Mouse (Mus musculus): Measurements from ENCODE around the gene Por. TPM values are rescaled to one million over a fixed set of nuclear protein-coding genes. Genes with fewer than 3 reads are reported as not detected.
A peak's percentile ranks its signal among the peaks of the same experiment; 100 is the strongest.

The Por gene
- 140 and 145 TPM in 2 replicates for polyA plus RNA-seq (2012; rRNA removed)

DNA sequence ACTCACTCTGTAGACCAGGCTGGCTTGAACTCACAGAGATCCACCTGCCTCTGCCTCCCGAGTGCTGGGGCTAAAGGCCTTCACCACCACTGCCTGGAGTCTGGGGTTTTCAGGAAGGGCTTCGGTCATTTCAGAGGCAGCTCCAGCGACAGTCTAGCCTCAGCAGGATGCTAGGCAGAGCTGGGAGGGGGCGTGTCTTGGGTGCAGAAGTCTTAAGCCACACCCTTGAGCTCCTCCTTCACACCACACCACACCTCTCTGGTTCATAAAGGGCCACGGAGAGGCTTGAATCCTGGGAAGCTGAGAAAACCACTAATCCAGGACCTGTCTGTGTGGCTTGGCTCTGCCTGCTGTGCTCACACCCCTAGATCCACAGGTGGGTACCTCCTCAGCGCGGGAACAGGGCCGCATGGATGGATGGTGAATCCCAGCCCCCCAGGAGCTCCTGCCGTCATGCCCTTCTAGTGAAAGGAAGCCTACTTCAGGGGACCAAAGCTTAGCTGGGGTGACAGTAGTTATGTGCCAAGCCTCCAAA is at the start of gene Por:
TSS of gene Por (plus strand) at position 293 of the 535 bp plus-strand sequence.
- no peak for DNase-seq (ENCODE audit: low spot score)

DNA sequence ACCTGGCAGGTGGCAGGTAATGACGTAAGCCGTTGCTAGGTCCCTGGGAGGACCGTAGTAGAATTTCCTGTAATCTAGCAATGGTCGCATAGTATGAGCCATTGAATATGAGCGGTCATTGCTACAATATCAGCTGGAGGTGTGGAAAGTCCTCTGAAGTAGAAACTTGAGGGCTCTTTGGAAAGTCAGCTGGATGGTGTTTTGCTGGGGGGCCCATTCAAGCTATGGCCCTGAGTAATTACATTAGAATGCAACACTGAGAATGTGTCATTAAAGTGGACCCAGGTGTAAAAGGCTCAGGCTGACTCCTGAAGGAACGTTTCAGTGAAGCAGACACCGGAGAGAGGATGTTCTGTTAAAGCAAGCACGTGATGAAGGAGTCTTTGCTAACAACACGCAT is 49.3 kb upstream of the Por start:
- no peak for DNase-seq (ENCODE audit: low spot score)

DNA sequence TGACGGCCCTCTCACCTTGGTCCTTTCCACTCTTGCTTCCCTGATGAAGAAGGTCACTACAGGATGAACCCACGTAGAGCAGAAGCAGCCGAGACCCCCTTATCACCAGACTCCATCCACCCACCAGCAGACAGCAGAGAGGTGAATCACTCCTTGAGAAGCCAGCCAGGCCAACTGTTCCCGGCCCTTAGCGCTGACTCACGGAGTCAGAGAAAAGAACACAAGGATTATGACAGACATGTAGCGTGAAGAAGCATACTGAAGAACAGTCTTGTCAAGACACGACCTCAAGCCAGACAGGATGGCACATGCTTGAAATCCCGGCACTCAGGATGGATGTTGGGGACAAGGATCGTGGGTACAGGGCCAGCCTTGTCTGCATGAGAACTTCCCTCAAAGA is 48.1 kb upstream of the Por start:
- DNase-seq (ENCODE audit: low spot score), result no peak

DNA sequence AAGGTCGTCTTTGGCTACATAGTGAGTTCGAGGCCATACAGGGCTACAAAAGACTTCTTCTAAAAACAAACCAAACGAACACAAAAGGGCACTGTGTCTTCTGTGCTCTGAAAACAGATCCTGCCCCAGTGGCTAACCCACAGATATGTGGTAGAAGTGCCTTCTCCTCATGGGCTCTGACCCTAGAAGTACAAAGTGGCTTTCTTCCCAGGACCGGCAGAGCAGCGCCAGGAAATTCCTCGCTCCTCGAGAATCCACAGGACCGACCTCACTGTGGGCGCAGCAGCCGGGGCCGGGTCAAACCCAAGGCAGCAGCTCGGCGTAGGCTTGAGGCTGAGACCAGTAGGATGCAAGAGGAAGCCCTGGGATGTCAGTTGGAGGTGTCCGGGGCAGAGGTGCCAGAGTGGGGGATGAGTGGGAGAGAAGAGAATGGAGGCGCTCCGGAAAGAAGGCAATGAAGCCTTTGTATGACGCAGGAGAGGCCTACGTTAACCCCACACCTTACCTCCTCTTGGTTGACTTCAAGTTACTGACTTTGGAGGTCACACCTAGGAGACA is 46.7 kb upstream of the Por start:
- DNase-seq (ENCODE audit: low spot score), result no peak

DNA sequence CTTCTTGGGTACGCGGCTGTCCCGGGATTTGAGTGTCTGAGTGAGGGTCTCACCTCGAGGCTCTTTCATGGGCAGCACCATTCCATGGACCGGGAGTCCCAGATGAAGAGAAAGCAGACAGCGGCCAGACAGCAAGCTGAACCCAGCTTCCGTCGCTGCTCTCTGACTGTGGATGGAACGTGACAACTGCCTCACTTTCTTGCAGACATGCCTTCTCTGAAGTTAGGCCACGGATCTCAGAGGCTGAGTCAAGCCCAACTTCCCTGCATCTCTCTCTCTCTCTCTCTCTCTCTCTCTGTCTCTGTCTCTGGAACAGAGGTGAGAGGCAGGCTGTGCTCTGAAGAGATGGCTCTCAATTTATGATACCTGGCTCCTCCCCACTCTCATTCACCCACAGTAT is 40.9 kb upstream of the Por start:
- DNase-seq (ENCODE audit: low spot score), result no peak

DNA sequence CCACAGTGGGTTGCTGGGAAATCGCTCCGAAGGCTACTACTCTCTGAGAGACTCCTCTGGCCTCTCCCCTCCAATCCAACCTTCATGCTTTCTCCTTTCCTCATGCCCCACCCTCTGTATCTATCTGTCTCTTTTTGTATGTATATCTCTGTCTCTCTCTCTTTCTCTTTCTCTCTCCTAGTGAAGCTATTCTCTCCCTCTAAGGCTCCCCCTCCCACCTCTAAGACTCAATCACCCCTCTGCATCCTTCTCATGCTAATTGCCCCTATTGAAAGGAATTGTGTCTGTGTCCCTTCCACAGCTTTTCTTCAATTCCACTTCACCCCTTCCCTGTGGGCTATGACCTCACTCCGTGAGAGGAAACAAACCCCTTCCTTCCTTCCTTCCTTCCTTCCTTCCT is 40.4 kb upstream of the Por start:
- no peak for DNase-seq (ENCODE audit: low spot score)

DNA sequence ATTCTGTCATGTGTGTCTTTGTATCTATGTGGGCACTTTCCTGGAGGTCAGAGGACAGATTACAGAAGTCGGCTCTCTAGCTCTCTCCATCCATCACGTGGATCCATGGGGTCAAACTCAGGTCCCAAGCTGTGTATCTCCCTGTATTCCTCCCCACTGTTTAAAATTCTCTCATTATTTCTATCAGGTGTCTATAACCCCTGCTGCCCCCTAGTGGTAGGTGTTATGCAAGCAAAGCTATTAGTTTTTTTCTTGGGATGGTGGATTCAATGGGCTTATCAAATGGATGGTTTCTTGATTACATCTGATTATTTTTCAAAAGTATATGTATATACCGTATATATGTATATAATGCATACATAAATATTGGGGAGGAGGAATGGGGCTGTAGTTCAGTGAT is 39.2 kb upstream of the Por start:
- no peak for DNase-seq (ENCODE audit: low spot score)

DNA sequence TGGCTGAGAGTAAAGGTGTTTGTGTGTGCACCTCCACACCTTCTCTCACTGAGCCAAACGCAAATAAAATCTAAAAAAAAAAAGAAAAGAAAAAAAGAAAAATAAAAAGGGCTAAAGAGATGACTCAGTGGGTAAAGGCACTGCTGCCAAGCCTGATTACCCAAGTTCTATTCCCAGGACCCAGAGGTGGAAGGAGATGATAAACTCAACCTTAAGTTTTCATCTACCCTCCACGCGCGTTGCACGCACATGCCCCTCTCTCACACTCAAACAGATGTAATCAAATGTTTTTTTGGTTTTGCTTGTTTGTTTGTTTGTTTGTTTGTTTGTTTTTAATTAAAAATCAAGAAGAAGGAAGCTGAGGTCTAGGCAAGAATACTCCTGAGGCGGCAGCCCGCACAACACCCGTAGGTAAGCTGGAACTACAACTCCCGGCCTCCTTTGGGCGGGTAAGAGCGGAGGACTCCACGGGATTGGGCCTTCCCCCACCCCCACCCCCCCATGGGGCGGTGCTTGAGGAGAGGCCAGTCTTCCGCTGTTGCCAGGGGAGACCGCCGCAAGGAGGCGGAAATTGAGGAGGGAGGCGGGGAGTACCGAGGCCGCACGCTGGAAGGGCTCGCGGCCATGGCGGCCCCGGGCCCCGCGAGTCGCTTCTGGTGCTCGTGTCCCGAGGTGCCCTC is 37.6 kb upstream of the Por start, which contains the start of gene Rhbdd2:
TSS of gene Rhbdd2 (plus strand) at position 502 of the 680 bp plus-strand sequence.
- DNase-seq (ENCODE audit: low spot score), result peak; percentile 89

DNA sequence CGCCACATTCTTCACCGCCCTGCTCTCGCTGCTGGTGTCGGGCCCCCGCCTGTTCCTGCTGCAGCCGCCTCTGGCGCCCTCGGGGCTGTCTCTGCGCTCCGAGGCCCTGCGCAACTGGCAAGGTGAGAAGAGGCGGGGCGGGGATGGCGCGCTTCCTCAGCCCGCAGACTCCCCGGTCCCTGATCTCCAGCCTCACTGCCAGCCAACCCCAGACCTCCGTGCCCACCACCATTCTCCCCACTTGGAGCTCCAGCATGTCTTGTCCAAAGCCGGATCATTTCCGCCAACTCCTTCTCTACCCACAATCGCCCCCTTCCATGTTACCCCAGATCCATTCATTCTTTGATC is 37.1 kb upstream of the Por start:
- no peak for DNase-seq (ENCODE audit: low spot score)

DNA sequence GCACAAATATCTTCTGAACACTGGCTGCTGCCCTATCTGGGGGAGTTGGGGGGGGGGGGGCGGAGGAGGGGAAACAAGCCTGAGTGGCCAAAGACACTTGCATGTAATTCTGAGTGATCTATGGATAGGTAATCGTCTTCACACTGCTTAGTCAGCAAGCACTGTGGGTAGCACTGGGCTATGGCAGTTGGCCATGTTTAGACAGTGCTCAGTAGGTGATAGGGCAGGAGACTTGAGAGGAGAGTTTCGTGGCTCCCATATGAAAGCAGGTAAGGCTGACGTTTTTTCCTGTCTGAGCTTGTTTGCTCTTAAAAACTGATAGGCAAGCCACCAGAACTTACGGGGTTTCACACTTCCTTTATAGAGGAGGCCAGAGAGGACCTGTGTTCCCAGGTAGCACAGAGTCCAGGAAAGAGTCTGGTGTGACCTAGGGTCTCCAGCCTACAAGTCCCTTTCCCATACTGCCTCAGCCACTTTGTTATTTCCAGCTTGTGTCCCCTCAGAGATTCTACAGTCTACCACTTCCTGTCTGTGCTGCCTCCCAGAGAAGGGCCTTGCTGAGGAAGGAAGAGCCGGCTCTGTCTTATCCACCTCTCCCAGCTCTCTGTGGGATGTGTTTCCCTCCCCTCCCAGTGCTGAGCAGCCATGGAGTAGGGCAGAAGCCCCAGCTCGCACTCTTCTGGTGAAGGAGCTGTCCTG is 29.9 kb upstream of the Por start:
- DNase-seq (ENCODE audit: low spot score), result no peak

DNA sequence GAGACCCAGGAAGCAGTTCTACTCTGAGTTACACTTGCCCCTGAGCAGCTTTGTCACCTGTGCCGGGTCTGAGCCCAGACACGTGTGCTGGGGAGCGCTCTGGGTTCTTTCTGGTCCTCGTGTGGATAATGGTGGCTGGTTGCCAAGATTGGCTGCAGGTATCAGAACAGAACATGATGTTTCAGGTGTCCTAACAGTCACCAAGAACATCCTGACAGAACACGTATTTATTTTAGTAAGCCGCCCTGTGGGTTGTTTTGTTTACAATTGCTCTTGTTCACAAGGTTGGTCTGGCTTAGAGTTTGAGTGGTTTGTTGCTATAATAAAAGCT is 29.4 kb upstream of the Por start:
- no peak for DNase-seq (ENCODE audit: low spot score)

DNA sequence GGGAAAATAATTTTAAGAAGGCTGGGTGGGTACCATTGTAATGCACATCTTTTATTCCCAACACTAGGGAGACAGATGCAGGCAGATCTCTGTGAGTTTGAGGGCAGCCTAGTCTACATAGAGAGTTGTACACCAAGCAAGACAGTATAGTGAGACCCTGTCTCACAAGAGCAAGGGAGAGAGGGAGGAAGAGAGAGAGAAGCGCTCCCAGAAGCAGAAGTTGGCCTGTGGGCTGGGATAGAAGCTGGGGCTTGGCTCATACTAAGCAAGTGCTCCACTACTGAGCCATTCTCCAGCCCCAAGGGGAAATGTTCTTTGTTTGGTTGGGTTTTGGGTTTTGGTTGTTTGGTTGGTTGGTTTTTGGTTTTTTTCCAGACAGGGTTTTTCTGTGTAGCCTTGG is 28.8 kb upstream of the Por start:
- no peak for DNase-seq (ENCODE audit: low spot score)

DNA sequence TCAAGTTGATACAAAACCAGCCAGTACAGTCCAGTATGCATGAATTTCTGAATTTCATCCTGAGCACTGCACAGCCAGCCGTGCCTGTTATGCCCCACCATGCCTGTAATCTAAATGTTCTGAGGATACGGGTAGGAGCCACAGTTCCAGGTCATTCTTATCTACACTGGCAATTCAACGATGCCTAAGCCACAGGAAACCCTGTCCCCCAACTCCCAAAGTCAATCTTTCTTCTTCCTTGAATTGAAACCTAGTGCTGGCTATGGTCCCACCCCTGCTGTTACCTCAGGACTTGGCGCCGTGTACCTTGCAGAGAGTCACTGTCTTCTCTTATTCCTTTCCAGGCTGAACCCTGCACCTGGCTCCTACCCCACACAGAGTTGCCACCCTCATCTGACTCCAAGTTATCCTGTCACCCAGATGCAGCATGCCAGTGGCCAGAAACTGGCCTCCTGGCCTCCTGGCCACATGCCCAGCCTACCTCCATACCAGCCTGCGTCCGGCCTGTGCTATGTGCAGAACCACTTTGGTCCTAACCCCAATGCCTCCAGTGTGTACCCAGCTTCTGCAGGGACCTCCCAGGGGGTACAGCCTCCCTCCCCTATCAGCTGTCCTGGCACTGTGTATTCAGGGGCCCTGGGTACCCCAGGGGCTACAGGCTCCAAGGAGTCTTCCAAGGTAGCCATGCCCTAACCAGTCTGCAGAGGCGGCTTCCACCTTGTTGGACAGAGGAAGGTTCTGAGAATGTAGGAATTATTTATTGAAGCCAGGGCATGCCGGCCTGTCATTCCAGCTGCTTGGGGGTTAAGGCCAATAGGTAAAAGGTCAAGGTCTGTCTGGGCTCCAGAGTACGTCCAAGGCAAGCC is 26.9 kb upstream of the Por start:
- DNase-seq (ENCODE audit: low spot score), result no peak

DNA sequence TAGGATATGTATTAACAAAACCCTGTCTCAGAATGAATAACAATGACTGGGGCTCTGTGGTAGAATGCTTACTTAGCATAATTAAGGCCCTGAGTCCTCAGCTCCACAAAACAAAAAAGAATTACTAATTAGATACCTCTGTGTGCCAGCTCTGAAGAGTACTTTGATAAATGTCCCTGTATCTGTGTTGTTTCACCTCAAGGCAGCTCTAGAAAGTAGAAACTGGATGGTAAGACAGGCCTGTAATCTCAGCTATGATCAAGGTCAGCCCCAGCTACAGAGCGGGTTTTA is 26.3 kb upstream of the Por start:
- DNase-seq (ENCODE audit: low spot score), result no peak

DNA sequence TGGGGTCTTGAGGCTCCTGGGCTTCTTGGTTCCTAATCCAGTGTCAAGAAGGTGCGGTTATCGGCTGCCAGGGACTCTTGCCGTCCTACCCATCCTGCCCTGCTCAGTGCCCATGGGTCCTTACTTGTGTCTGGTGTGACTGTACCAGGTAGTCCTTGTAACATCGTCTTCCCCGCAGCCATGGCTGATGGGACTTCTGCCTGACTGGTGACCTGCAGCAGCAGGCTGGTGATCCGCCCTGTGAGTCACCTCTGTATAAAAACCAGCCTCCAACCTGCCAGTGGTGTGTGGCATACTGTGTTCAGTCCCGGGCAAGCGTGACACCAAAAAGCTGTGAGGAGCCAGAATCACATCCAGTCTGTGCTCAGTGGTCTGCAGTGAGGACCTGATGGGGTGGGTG is 26.0 kb upstream of the Por start:
- no peak for DNase-seq (ENCODE audit: low spot score)

DNA sequence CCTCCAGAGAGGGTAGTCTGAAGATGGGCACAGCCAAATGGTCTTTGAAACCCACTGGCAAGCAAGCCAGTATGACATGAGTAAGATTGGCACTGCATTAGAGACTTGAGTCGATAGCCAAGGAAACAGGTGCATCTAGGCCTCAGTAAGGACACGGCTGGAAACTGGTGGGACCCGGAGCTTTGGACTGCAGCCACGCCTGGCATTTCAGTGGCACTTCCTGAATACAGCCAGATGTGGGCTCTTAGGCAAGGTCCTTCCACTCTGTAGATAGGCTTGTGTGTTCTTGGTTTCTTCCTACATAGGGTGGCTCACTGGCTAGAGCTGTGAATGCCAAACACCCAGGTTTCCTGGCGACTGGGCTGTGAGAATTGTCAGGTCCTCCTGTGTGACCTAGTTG is 24.5 kb upstream of the Por start:
- no peak for DNase-seq (ENCODE audit: low spot score)

DNA sequence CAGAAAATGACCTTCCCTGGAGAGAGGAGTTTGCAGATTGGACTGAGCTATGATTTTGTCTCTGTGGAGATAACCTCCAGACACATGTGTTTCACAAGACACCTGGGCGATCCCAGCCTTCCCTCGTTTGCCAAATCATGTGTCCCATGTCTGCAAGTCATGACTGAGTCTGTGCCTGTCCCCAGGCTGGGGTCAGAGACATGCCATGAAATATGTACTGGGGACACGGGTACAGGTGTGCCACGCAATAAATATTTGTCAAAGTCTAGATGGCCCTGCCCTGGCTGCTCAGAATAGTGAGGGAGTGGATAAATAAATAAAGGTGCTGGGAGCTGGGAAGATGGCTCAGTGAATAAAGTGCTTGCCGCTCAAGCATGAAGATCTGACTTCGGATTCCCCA is 23.8 kb upstream of the Por start:
- no peak for DNase-seq (ENCODE audit: low spot score)

DNA sequence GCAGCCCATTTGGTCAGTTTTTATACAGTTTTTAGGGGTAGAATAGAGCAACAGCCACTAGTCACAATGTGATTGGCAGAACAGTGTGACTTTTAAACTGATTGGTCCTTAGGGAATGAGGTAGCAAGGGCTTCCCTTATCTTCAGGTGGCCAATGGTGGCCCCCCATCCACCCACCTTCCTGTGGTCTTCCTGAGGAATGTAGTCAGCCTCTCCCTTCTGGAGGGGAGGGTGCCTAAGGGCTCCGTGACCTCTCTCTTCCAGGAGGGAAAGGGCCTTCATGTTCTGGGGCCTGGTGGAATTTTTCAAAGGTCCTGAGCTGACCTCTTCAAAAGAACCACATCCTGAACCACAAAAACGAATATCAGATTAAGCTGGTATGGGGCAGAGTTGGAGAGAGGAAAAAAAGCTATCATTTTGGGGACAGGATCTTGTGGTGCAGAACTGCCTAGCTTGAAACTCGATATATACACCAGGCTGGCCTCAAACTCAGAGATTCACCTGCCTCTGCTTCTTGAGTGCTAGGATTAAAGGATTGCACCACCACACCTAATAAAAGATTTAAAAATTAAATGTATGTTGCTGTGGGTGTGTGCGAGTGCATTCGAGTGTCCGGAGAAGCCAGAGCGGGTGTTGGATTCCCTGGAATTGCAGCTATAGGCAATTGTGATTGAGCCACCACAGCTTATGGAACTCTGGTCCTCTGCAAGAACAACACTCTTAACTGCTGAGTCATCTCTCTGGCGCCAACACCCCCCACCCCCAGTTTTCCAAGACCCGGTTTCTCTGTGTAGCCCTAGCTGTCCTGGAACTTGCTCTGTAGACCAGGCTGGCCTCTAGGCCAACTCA is 21.1 kb upstream of the Por start:
- DNase-seq (ENCODE audit: low spot score), result no peak

DNA sequence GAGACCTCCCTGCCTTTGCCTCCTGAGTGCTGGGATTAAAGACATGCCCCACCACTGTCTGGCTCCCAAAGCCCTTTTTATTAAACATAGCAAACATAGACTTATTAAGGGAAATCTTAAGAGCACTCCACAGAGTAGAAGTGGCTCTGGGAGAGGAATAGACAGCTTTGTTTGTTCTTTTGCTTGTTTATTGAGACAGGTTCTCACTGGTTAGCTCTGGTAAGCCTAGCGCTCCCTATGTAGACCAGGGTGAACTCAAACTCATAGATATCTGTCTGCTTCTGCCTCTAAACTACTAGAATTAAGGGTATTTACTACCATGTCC is 20.6 kb upstream of the Por start:
- no peak for DNase-seq (ENCODE audit: low spot score)

DNA sequence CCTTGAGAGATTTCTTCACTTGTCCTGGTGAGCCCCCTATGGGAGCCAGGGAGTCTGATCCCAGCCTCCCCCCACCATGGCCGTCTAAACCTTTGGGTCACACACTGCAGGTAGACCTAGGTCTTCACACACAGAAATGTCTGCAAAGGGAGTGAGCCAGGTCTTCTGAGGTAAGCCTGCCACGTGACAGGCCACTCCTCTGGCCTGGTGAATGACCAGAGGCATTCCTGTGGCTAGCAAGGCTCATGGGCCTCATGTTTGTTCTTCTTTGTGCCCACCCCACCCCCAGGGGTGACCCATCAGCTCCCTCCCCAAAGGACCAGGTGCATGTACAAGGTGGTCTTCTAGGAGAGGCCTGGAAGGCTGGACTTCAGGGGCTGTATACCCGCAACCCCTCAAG is 18.3 kb upstream of the Por start:
- no peak for DNase-seq (ENCODE audit: low spot score)

DNA sequence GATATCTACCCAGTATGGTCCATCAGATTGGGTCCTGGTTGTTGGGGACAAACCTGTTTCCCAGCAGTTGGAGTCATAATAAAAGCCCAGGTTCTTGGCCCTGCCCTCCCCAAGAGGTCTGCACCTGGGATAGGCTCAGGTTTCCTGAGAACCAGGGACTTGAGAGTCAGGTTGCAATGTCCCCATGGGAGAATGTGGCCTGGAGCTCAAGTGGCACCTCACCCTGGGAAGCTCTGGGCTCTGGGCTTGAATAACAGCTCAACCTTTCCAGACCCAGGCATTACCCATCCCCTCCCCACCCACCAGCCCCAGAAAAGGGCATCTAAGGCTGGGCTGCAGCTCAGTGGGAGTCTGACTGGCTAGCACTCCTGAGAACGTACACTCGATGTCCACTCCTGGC is 16.6 kb upstream of the Por start:
- no peak for DNase-seq (ENCODE audit: low spot score)

DNA sequence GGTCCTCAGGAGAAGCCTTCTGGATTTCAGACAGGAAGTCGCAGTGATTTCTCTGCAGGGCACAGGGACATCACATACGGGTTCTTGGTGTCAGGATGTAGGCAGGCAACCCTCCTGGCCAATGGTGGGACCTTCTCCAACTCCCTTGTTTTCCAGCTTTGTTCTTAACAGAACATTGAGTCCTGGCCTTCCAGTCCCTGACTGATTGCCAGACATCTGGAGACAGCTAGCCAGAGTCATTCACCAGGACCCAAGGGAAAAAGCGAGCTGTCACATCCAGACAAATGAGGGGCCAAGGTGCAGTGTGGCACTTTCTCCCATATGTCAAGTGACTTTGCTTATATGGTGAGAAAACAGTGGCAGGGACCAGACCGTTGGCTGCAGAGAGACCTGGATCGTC is 13.8 kb upstream of the Por start:
- DNase-seq (ENCODE audit: low spot score), result no peak

Measured in urinary bladder, adult 2 months (tissue).